Mouse (Mus musculus) midbrain, embryonic 12.5 days (tissue): ENCODE measurements around the gene Uqcc3. TPM values are rescaled to one million over a fixed set of nuclear protein-coding genes. Genes with fewer than 3 reads are reported as not detected.

Source experiments
- ATAC-seq: fragments of 200-750 bp; cut with Nextera tagmentation; 2 replicates; pipeline ENCODE4 v1.8.0; 2017; ENCODE audit warnings: low read depth, moderate TSS enrichment, moderate library complexity; ENCODE audit not compliant: low FRiP score
- H3K27ac ChIP-seq: fragments of 300-500 bp; sonication (generic); replicated peaks from 2 replicates; pipeline ENCODE4 v1.5.1; 2016; ENCODE audit warnings: mild to moderate bottlenecking
- H3K27me3 ChIP-seq: fragments of 300-500 bp; sonication (generic); 2 replicates; pipeline ENCODE4 v1.6.1; 2016; ENCODE audit warnings: mild to moderate bottlenecking
- H3K36me3 ChIP-seq: fragments of 300-500 bp; sonication (generic); 2 replicates; pipeline ENCODE4 v1.6.1; 2016
- H3K4me1 ChIP-seq: fragments of 300-500 bp; sonication (generic); 2 replicates; pipeline ENCODE4 v1.6.1; 2016
- H3K4me2 ChIP-seq: fragments of 300-500 bp; sonication (generic); replicated peaks from 2 replicates; pipeline ENCODE4 v1.6.1; 2016; ENCODE audit warnings: mild to moderate bottlenecking, moderate library complexity
- H3K4me3 ChIP-seq: fragments of 300-500 bp; sonication (generic); 2 replicates; pipeline ENCODE4 v1.5.1; 2016; ENCODE audit warnings: mild to moderate bottlenecking
- H3K9ac ChIP-seq: fragments of 300-500 bp; sonication (generic); replicated peaks from 2 replicates; pipeline ENCODE4 v1.6.1; 2016; ENCODE audit warnings: mild to moderate bottlenecking, moderate library complexity
- H3K9me3 ChIP-seq: fragments of 300-500 bp; sonication (generic); 2 replicates; pipeline ENCODE4 v1.6.1; 2016; ENCODE audit warnings: mild to moderate bottlenecking
- WGBS: fragments of 180-500 bp; shearing (Covaris S2); methylation state at CpG from one replicate; pipeline ENCODE4 v1.1.7; 2016; 5-methylcytosine and 5-hydroxymethylcytosine counted together
- polyA plus RNA-seq: library from polyadenylated mRNA; unstranded; fragments of >200 nt; fragmentation: Nextera tagmentation; extraction: Ambion mirVana; gene quantifications from 2 replicates; pipeline ENCODE4 v1.2.1, GENCODE M21; 2016

Uqcc3 gene
- polyA plus RNA-seq, result 59.6 and 63.5 TPM in 2 replicates

DNA sequence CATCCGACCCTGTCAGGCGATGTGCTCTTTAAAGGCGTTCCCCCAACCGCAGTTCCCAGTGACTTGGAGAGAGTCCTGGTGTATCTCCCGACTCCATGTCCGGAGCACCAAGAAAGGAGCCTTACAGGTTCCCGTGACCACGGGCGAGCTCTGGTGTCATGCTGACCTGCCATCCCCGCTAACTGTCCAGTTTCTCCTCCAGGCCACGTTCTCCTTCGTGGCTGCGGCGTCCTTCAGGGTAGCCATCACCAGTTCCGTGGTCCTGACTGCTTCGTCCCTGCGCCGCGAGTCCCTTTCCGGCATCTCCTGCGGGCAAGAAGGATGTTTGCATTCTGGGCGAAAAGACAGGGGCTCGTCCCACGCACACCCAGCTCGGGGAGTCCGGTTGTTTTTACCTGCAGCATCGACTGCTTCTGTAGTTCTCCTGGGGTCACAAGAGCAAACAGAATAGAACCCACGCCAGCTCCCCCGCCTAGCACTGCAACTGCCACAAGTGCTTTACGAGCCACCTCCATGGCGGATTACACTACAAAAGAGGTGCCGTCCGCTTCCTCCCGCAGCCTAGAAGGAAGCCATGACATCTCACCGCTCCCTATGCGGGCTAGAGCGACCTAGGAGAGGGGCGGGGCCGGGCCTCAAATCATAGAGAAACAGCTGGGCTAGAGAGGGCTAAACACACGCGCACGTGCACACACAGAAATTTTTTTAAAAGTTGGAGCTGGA, at the start of gene Uqcc3:
Gene Uqcc3, minus strand, starts transcription at position 613 of the 723 bp plus-strand sequence.
- peak within 1 kb of the TSS; percentile 80 for H3K9ac ChIP-seq
- no peaks in the 10 kb centered on the region for H3K27me3 ChIP-seq
- peak; percentile 98 for ATAC-seq

DNA sequence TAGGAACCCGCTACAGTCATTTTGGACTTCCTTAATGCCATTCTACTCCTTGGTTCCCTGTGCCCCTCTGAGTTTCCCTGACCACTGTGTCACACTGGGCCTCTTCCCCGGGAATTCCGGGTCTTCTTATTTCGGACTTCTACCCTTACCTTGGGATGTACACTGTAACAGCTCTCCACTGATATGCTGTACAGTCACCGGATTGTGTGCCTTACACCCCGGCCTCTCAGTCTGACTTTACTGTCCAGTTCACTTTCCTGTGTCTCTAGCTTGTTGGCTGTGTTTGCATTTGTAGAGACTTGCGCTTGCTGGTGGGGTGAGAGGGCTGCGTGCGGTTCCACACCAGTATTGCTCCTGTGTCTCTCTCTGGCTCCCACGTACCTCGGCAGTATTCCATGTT, 49.4 kb upstream of the Uqcc3 start:
- H3K36me3 ChIP-seq, result peaks cover 36% of the 10 kb centered on the region

More for the DNA sequence above, at the start of gene Uqcc3:
- Histone ChIP-seq H3K36me3 (peaks cover 27% of the 10 kb centered on the region), H3K9me3 (no peaks in the 10 kb centered on the region), H3K4me1 (peaks cover 12% of the 10 kb centered on the region), H3K4me3 (peak within 1 kb of the TSS; percentile 69), H3K4me2 (peak within 1 kb of the TSS; percentile 92), H3K27ac (peak within 1 kb of the TSS; percentile 83)
- under 1% methylated on average over 42 of the region's 42 CpGs for WGBS

DNA sequence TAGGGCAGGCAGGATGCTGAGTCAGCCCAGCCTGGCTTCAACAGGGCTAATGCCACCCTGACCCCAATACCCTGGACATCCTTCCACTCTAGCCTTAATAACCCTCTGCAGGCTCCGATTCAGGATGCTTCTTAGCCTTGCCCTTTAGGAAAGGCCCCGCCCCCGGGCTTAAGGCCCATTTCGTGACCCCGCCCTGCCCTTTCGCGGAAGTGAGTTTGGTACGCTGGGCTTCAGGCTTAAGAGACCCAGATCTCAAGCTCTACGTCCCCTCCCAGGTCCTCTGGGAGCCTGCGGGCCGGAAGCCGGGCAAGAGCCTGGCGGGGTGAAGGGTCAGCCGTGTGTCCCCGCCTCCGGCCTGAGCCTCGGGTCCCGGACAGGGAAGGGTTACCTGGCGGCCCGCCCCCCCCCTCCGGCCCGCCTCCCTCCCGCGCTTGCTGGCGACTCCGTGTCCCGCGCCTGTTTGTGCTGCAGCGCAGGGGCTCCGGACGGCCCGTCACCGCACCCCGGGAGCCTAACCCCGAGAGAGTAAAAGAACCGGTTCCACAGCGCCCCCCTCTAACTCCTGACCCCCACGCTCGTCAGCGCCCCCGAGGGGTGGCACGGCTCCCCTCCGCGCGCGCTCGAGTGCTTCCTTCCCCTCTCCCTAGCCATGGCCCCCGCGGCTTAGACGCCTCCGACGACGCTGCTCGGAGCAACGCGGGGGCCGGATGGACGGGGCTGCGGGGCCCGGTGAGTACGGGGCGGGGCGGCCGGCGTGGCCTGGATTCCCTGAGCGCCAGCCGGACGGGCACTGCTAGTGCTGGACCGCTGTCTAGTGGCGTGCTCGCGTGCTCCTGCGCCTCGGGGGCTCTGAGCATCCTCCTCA, 48.7 kb upstream of the Uqcc3 start, which contains the start of the genes Rom1 and Eml3:
Gene Rom1, minus strand, starts transcription at position 133 of the 865 bp plus-strand sequence.
Gene Eml3, plus strand, starts transcription at position 329 of the 865 bp plus-strand sequence.
- Histone ChIP-seq H3K27ac (peak within 1 kb of the TSS; percentile 46), H3K4me3 (peak within 1 kb of the TSS; percentile 57), H3K4me1 (peaks cover 19% of the 10 kb centered on the region), H3K9ac (peak within 1 kb of the TSS; percentile 71), H3K27me3 (peaks cover 16% of the 10 kb centered on the region), H3K9me3 (no peaks in the 10 kb centered on the region), H3K36me3 (peaks cover 37% of the 10 kb centered on the region), H3K4me2 (peak within 1 kb of the TSS; percentile 77)
- under 1% methylated on average over 73 of the region's 74 CpGs for WGBS
- ATAC-seq, result peak; percentile 73

More for the DNA sequence above, 49.4 kb upstream of the Uqcc3 start:
- peak overlapping the region; percentile 77 for H3K4me2 ChIP-seq
- H3K9ac ChIP-seq, result peak overlapping the region; percentile 71
- H3K4me3 ChIP-seq, result peak overlapping the region; percentile 57
- 20% methylated on average over 11 of the region's 11 CpGs for WGBS
- no peaks in the 10 kb centered on the region for H3K9me3 ChIP-seq
- H3K27me3 ChIP-seq, result peaks cover 16% of the 10 kb centered on the region
- H3K27ac ChIP-seq, result no peak overlapping the region
- peaks cover 19% of the 10 kb centered on the region for H3K4me1 ChIP-seq
- no peak for ATAC-seq

DNA sequence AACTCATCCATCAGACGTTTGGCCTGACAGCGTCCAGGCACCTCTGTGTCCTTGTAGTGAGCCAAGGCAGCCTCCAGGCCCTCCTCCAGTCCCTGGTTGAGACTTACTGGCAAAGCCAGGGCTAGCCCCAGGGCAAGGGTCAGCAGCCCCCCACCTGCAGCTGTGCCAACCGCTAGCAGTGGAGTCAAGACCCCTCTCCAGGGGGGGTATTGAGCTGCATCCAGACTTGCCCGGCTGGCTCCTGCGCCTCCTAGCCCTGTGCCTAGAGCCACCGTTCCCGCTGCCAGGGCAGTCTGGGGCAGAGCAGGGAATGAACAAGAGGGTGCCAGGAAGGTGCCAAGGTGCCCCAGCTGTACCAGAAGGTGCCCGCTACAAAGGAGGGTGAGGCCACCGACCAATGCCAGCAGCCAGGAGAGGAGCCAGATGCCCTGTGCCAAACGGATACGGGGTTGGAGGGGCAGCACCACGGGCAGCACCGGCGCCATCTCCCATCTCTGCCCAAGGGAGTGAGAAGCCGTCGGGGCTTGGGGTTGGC, 48.0 kb upstream of the Uqcc3 start:
- Histone ChIP-seq H3K4me1 (peaks cover 19% of the 10 kb centered on the region), H3K36me3 (peaks cover 32% of the 10 kb centered on the region), H3K4me2 (peak overlapping the region; percentile 77), H3K27ac (peak overlapping the region; percentile 46), H3K27me3 (peaks cover 16% of the 10 kb centered on the region), H3K9ac (peak overlapping the region; percentile 71), H3K4me3 (peak overlapping the region; percentile 57), H3K9me3 (no peaks in the 10 kb centered on the region)
- ATAC-seq, result peak; percentile 13; the same call in 1 of the 2 replicates
- WGBS, result 15% methylated on average over 16 of the region's 16 CpGs

DNA sequence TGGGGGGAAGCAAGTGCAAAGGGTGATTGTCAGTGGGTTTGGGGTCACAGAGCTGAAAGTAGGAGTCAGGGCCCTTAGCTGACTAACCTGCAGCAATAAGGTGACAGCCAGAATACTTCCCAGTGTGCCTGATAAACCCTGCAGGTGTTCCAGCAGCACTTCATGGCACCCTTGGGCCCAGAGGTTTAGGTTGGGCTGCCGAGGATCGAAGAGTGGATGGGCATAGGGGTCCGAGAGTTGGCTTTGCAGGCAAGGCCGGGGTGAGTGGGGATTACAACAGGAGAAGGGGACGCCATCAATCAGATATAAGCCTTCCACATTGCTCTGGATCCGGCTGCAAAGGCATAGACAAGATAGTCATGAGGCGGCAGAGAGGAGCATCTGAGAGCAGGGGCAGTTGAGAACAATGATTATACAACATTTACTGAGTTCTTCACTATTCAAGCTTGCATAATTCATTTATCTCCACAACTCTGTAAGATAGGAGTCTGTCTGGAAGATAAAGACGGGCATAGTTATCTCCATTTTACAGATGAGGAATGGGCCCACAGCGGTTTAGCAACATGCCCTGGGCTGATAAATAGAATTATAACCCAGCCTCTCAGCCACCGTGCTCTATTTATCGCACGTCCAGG, 47.3 kb upstream of the Uqcc3 start:
- no peak for ATAC-seq
- Histone ChIP-seq H3K4me1 (peaks cover 19% of the 10 kb centered on the region), H3K9ac (0 out of 2 replicates have a peak overlapping the region, but pooled peaks have one; percentile 20), H3K4me2 (no peak overlapping the region), H3K4me3 (no peak overlapping the region), H3K27me3 (peaks cover 16% of the 10 kb centered on the region), H3K27ac (0 out of 2 replicates have a peak overlapping the region, but pooled peaks have one; percentile 46), H3K36me3 (peaks cover 31% of the 10 kb centered on the region), H3K9me3 (no peaks in the 10 kb centered on the region)
- 90% methylated on average over 12 of the region's 12 CpGs for WGBS

GRCm38 (mm10) chr19:8926766-8927165, 46.0 kb upstream of the Uqcc3 start:
- H3K4me3 ChIP-seq, result no peak overlapping the region
- peaks cover 32% of the 10 kb centered on the region for H3K36me3 ChIP-seq

GRCm38 (mm10) chr19:8921741-8922140, 41.0 kb upstream of the Uqcc3 start:
- H3K9me3 ChIP-seq, result no peaks in the 10 kb centered on the region
- peaks cover 9% of the 10 kb centered on the region for H3K4me1 ChIP-seq
- 0 out of 2 replicates have a peak overlapping the region, but pooled peaks have one; percentile 86 for H3K4me3 ChIP-seq
- H3K4me2 ChIP-seq, result peak overlapping the region; percentile 77
- H3K9ac ChIP-seq, result no peak overlapping the region
- no peaks in the 10 kb centered on the region for H3K27me3 ChIP-seq
- no peak overlapping the region for H3K27ac ChIP-seq
- H3K36me3 ChIP-seq, result peaks cover 25% of the 10 kb centered on the region
- no peak for ATAC-seq
- 85% methylated on average over 9 of the region's 9 CpGs for WGBS

More at GRCm38 (mm10) chr19:8926766-8927165, 46.0 kb upstream of the Uqcc3 start:
- 94% methylated on average over 2 of the region's 2 CpGs for WGBS
- no peak overlapping the region for H3K9ac ChIP-seq
- peaks cover 16% of the 10 kb centered on the region for H3K27me3 ChIP-seq
- H3K4me2 ChIP-seq, result no peak overlapping the region
- no peak overlapping the region for H3K27ac ChIP-seq
- ATAC-seq, result no peak
- H3K9me3 ChIP-seq, result no peaks in the 10 kb centered on the region
- peaks cover 21% of the 10 kb centered on the region for H3K4me1 ChIP-seq

- H3K27me3 ChIP-seq, result no peaks in the 10 kb centered on the region
- peaks cover 25% of the 10 kb centered on the region for H3K36me3 ChIP-seq
- WGBS, result 3% methylated on average over 6 of the region's 6 CpGs
- peak overlapping the region; percentile 84 for H3K9ac ChIP-seq
- peak overlapping the region; percentile 79 for H3K27ac ChIP-seq
- ATAC-seq, result peak; percentile 52; the same call in 1 of the 2 replicates
- peak overlapping the region; percentile 77 for H3K4me2 ChIP-seq
- peak overlapping the region; percentile 86 for H3K4me3 ChIP-seq
- no peaks in the 10 kb centered on the region for H3K9me3 ChIP-seq
- peaks cover 9% of the 10 kb centered on the region for H3K4me1 ChIP-seq
Measured at GRCm38 (mm10) chr19:8920836-8921291, 40.1 kb upstream of the Uqcc3 start.

DNA sequence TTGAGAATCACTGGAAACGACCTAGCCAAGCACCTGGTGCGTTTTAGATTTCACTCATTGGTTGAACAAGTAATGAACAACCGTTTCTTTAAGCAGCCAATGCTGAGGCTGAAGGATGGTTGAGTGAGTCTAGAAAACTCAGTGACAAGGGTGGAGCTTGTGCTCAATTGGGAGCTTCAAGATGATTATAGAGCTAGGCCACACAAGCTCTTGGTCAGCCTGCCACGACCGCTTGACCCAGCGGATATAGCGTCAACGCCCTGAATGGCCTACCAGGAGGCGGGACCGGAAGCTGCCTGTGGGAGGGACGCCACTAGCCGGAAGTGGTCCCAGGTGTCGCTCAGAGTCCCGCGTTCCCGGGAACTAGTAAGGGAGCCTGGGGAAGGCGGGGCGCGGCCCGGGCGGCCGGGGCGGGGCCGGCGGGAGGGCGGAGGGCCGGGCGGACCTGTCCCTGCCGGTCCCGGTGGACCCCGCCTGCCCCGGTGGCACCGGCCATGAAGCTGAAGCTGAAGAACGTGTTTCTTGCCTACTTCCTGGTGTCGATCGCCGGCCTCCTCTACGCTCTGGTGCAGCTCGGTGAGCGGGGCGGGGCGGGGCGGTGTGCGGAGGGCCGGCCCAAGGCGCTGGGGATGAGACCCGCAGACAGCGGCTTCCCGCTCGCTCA, 39.5 kb upstream of the Uqcc3 start, which contains the start of gene B3gat3:
Gene B3gat3, plus strand, starts transcription at position 302 of the 664 bp plus-strand sequence.
- Histone ChIP-seq H3K9me3 (no peaks in the 10 kb centered on the region), H3K4me1 (peaks cover 9% of the 10 kb centered on the region), H3K4me2 (peak within 1 kb of the TSS; percentile 77), H3K4me3 (peak within 1 kb of the TSS; percentile 86), H3K9ac (peak within 1 kb of the TSS; percentile 84), H3K27me3 (no peaks in the 10 kb centered on the region), H3K27ac (peak within 1 kb of the TSS; percentile 79), H3K36me3 (peaks cover 25% of the 10 kb centered on the region)
- 4% methylated on average over 42 of the region's 50 CpGs for WGBS
- ATAC-seq, result peak; percentile 98

- WGBS, result 75% methylated on average over 6 of the region's 6 CpGs
- H3K9ac ChIP-seq, result no peak overlapping the region
Measured at GRCm38 (mm10) chr19:8919684-8920072, 39.0 kb upstream of the Uqcc3 start.

More at GRCm38 (mm10) chr19:8919684-8920072, 39.0 kb upstream of the Uqcc3 start:
- Histone ChIP-seq H3K27ac (peak overlapping the region; percentile 79; the same call in 1 of the 2 replicates), H3K36me3 (peaks cover 28% of the 10 kb centered on the region), H3K4me2 (peak overlapping the region; percentile 77), H3K4me3 (peak overlapping the region; percentile 86; the same call in 1 of the 2 replicates), H3K4me1 (peaks cover 9% of the 10 kb centered on the region), H3K27me3 (no peaks in the 10 kb centered on the region), H3K9me3 (no peaks in the 10 kb centered on the region)
- ATAC-seq, result no peak
